Mouse (Mus musculus): ENCODE measurements at regions not wholly inside any gene's neighbourhood (a gene's known extent, or its start where the extent isn't known, plus 50 kb on each side); places are given as distances from the start of the nearest gene placed in this dataset.

- TF ChIP-seq CTCF (IDR thresholded peaks at IDR 0.05 in 2 of 3, conservative IDR thresholded peaks at IDR 0.05 in 1 of 3; ENCODE audit: control insufficient read depth in 1 of 3, insufficient read depth in 1 of 3, low read depth in 2 of 3, low read length in 3 of 3, poor library complexity in 1 of 3, severe bottlenecking in 1 of 3) (no peak), ZMIZ1 (IDR thresholded peaks at IDR 0.05; ENCODE audit: low read depth, low read length) (no peak), SMC3 (IDR thresholded peaks at IDR 0.05; ENCODE audit: low read depth, low read length) (no peak), ZNF384 (IDR thresholded peaks at IDR 0.05; ENCODE audit: low read depth, low read length) (no peak), MAX (IDR thresholded peaks at IDR 0.05; ENCODE audit: low read length) (no peak)
Observed at GRCm38 (mm10) chr8:6139171-6139570, 1034.0 kb upstream of the Slc10a2 start (continued).

GRCm38 (mm10) chr8:6132243-6132751 is 1027.1 kb upstream of the Slc10a2 start:
- TF ChIP-seq MYC (IDR thresholded peaks at IDR 0.05; ENCODE audit: low read depth, low read length) (no peak), MAX (IDR thresholded peaks at IDR 0.05; ENCODE audit: low read length) (no peak), UBTF (IDR thresholded peaks at IDR 0.05; ENCODE audit: borderline replicate concordance, insufficient read depth, low read depth, low read length) (no peak), MEF2A (IDR thresholded peaks at IDR 0.05; ENCODE audit: extremely low read depth, insufficient replicate concordance, low read depth, low read length, poor library complexity, severe bottlenecking) (no peak), NELFE (IDR thresholded peaks at IDR 0.05; ENCODE audit: low read depth, low read length) (no peak), GABPA (IDR thresholded peaks at IDR 0.05; ENCODE audit: low read depth, low read length) (no peak), ETS1 (IDR thresholded peaks at IDR 0.05; ENCODE audit: low read depth, low read length) (no peak), NRF1 (IDR thresholded peaks at IDR 0.05; ENCODE audit: insufficient read depth, low read depth, low read length, poor library complexity, severe bottlenecking) (no peak), SMC3 (IDR thresholded peaks at IDR 0.05; ENCODE audit: low read depth, low read length) (no peak), E2F4 (IDR thresholded peaks at IDR 0.05; ENCODE audit: borderline replicate concordance, low read depth, low read length) (no peak)
- no peak overlapping the region for H3K9ac ChIP-seq (ENCODE audit: control insufficient read depth, low read depth, low read length, poor library complexity, severe bottlenecking)
- H3K4me3 ChIP-seq (ENCODE audit: control insufficient read depth in 1 of 2, insufficient read depth in 1 of 2, low read depth in 2 of 2, low read length in 2 of 2), result no peak overlapping the region
- H3K79me2 ChIP-seq (ENCODE audit: control insufficient read depth, insufficient read depth, low read length, poor library complexity), result no peaks in the 10 kb centered on the region
- H3K4me1 ChIP-seq (ENCODE audit: control insufficient read depth in 1 of 2, insufficient read depth in 2 of 2, low read length in 2 of 2), result no peaks in the 10 kb centered on the region
- H3K9me3 ChIP-seq (replicated peaks; ENCODE audit: insufficient read depth, low read length), result no peaks in the 10 kb centered on the region
- no peak for DNase-seq (ENCODE audit: low read depth, low spot score)
- H3K27ac ChIP-seq (ENCODE audit: control insufficient read depth, low read depth, low read length), result no peak overlapping the region
- H3K36me3 ChIP-seq (ENCODE audit: control insufficient read depth in 1 of 2, insufficient read depth in 2 of 2, low read length in 2 of 2), result no peaks in the 10 kb centered on the region
- no peaks in the 10 kb centered on the region for H3K27me3 ChIP-seq (ENCODE audit: control insufficient read depth in 1 of 2, insufficient read depth in 2 of 2, low read length in 2 of 2)

- Histone ChIP-seq H3K9ac (ENCODE audit: control insufficient read depth, low read depth, low read length, poor library complexity, severe bottlenecking) (no peak overlapping the region), H3K27ac (ENCODE audit: control insufficient read depth, low read depth, low read length) (no peak overlapping the region), H3K4me3 (ENCODE audit: control insufficient read depth in 1 of 2, insufficient read depth in 1 of 2, low read depth in 2 of 2, low read length in 2 of 2) (no peak overlapping the region), H3K79me2 (ENCODE audit: control insufficient read depth, insufficient read depth, low read length, poor library complexity) (no peaks in the 10 kb centered on the region), H3K36me3 (ENCODE audit: control insufficient read depth in 1 of 2, insufficient read depth in 2 of 2, low read length in 2 of 2) (no peaks in the 10 kb centered on the region), H3K4me1 (ENCODE audit: control insufficient read depth in 1 of 2, insufficient read depth in 2 of 2, low read length in 2 of 2) (no peaks in the 10 kb centered on the region), H3K27me3 (ENCODE audit: control insufficient read depth in 1 of 2, insufficient read depth in 2 of 2, low read length in 2 of 2) (no peaks in the 10 kb centered on the region), H3K9me3 (replicated peaks; ENCODE audit: insufficient read depth, low read length) (no peaks in the 10 kb centered on the region)
- no peak for DNase-seq (ENCODE audit: low read depth, low spot score)
- TF ChIP-seq ZKSCAN1 (IDR thresholded peaks at IDR 0.05; ENCODE audit: low read depth, low read length) (no peak), JUND (IDR thresholded peaks at IDR 0.05; ENCODE audit: low read depth, low read length) (no peak)
Observed at GRCm38 (mm10) chr8:6125265-6125664, 1020.1 kb upstream of the Slc10a2 start.
